Mouse (Mus musculus): ENCODE results near the gene 2510009E07Rik. TPM values are rescaled to one million over a fixed set of nuclear protein-coding genes. Genes with fewer than 3 reads are reported as not detected.

Gene 2510009E07Rik
- polyA plus RNA-seq, 1 experiment from 2014 or later, result 12.7 TPM

- no peak overlapping the region for H3K4me3 ChIP-seq
- WGBS, result 46% methylated on average over 17 of the region's 17 CpGs
- H3K4me1 ChIP-seq, result peaks cover 29% of the 10 kb centered on the region
- peak overlapping the region; percentile 76 for H3K27ac ChIP-seq (replicated peaks)
- no peaks in the 10 kb centered on the region; the same call in 1 of the 2 replicates for H3K36me3 ChIP-seq (replicated peaks)
- H3K27me3 ChIP-seq (replicated peaks; ENCODE audit: low read depth, poor library complexity, severe bottlenecking), result no peaks in the 10 kb centered on the region
- H3K9me3 ChIP-seq, result no peaks in the 10 kb centered on the region
- DNase-seq (ENCODE audit: low spot score), result peak; percentile 46
These were observed 50.4 kb downstream of the 2510009E07Rik start for GRCm38 (mm10) chr16:21644066-21644561.

- peaks cover 29% of the 10 kb centered on the region for H3K4me1 ChIP-seq
- no peaks in the 10 kb centered on the region for H3K9me3 ChIP-seq
- DNase-seq (ENCODE audit: low spot score), result no peak
- no peaks in the 10 kb centered on the region; the same call in 1 of the 2 replicates for H3K36me3 ChIP-seq (replicated peaks)
- H3K4me3 ChIP-seq, result no peak overlapping the region
- 81% methylated on average over 2 of the region's 2 CpGs for whole genome bisulfite sequencing
- H3K27ac ChIP-seq (replicated peaks), result peak overlapping the region; percentile 76
- H3K27me3 ChIP-seq (replicated peaks; ENCODE audit: low read depth, poor library complexity, severe bottlenecking), result no peaks in the 10 kb centered on the region
These were observed 50.8 kb downstream of the 2510009E07Rik start for GRCm38 (mm10) chr16:21643621-21644041.

- H3K27ac ChIP-seq (replicated peaks), result 0 out of 2 replicates have a peak overlapping the region, but pooled peaks have one; percentile 15
- WGBS, result 94% methylated on average over 5 of the region's 5 CpGs
- peaks cover 29% of the 10 kb centered on the region for H3K4me1 ChIP-seq
- no peak overlapping the region for H3K4me3 ChIP-seq
- no peaks in the 10 kb centered on the region for H3K27me3 ChIP-seq (replicated peaks; ENCODE audit: low read depth, poor library complexity, severe bottlenecking)
- DNase-seq (ENCODE audit: low spot score), result no peak
- no peaks in the 10 kb centered on the region for H3K9me3 ChIP-seq
- H3K36me3 ChIP-seq (replicated peaks), result no peaks in the 10 kb centered on the region; the same call in 1 of the 2 replicates
These were observed 51.6 kb downstream of the 2510009E07Rik start for GRCm38 (mm10) chr16:21642906-21643305.

- no peak for DNase-seq (ENCODE audit: low spot score)
- 77% methylated on average over 3 of the region's 3 CpGs for WGBS
- Histone ChIP-seq H3K4me3 (no peak overlapping the region), H3K27me3 (replicated peaks; ENCODE audit: low read depth, poor library complexity, severe bottlenecking) (no peaks in the 10 kb centered on the region), H3K36me3 (replicated peaks) (no peaks in the 10 kb centered on the region; the same call in 1 of the 2 replicates), H3K4me1 (peaks cover 29% of the 10 kb centered on the region), H3K9me3 (no peaks in the 10 kb centered on the region), H3K27ac (replicated peaks) (peak overlapping the region; percentile 15; the same call in 1 of the 2 replicates)
These were observed 52.5 kb downstream of the 2510009E07Rik start for GRCm38 (mm10) chr16:21641944-21642343.

- no peaks in the 10 kb centered on the region for H3K27me3 ChIP-seq (replicated peaks; ENCODE audit: low read depth, poor library complexity, severe bottlenecking)
- no peaks in the 10 kb centered on the region for H3K36me3 ChIP-seq (replicated peaks)
- 84% methylated on average over 7 of the region's 7 CpGs for WGBS
- H3K9me3 ChIP-seq, result no peaks in the 10 kb centered on the region
- H3K4me3 ChIP-seq, result no peak overlapping the region
- DNase-seq (ENCODE audit: low spot score), result no peak
- 0 out of 2 replicates have a peak overlapping the region, but pooled peaks have one; percentile 46 for H3K27ac ChIP-seq (replicated peaks)
- peaks cover 24% of the 10 kb centered on the region for H3K4me1 ChIP-seq
These were observed 53.5 kb downstream of the 2510009E07Rik start for GRCm38 (mm10) chr16:21640766-21641499.

- peaks cover 10% of the 10 kb centered on the region for H3K4me1 ChIP-seq
- no peak overlapping the region for H3K27ac ChIP-seq (replicated peaks)
- DNase-seq (ENCODE audit: low spot score), result no peak
- H3K4me3 ChIP-seq, result no peak overlapping the region
- H3K9me3 ChIP-seq, result no peaks in the 10 kb centered on the region
- no peaks in the 10 kb centered on the region for H3K27me3 ChIP-seq (replicated peaks; ENCODE audit: low read depth, poor library complexity, severe bottlenecking)
- WGBS, result 88% methylated on average over 11 of the region's 11 CpGs
- no peaks in the 10 kb centered on the region for H3K36me3 ChIP-seq (replicated peaks)
These were observed 57.2 kb downstream of the 2510009E07Rik start for GRCm38 (mm10) chr16:21637201-21637819.

- Histone ChIP-seq H3K9me3 (no peaks in the 10 kb centered on the region), H3K27me3 (replicated peaks; ENCODE audit: low read depth, poor library complexity, severe bottlenecking) (no peaks in the 10 kb centered on the region), H3K27ac (replicated peaks) (no peak overlapping the region), H3K4me1 (peaks cover 4% of the 10 kb centered on the region), H3K4me3 (no peak overlapping the region), H3K36me3 (replicated peaks) (no peaks in the 10 kb centered on the region)
- DNase-seq (ENCODE audit: low spot score), result no peak
- 89% methylated on average over 5 of the region's 5 CpGs for WGBS
These were observed 58.2 kb downstream of the 2510009E07Rik start for GRCm38 (mm10) chr16:21636156-21636853.

- Histone ChIP-seq H3K27me3 (replicated peaks; ENCODE audit: low read depth, poor library complexity, severe bottlenecking) (no peaks in the 10 kb centered on the region), H3K9me3 (no peaks in the 10 kb centered on the region), H3K4me3 (no peak overlapping the region), H3K36me3 (replicated peaks) (no peaks in the 10 kb centered on the region), H3K27ac (replicated peaks) (no peak overlapping the region), H3K4me1 (no peaks in the 10 kb centered on the region)
- no peak for DNase-seq (ENCODE audit: low spot score)
These were observed 60.0 kb downstream of the 2510009E07Rik start for GRCm38 (mm10) chr16:21634460-21634859.

- whole genome bisulfite sequencing, result 75% methylated on average over 4 of the region's 4 CpGs
- DNase-seq (ENCODE audit: low spot score), result no peak
- no peaks in the 10 kb centered on the region for H3K27me3 ChIP-seq (replicated peaks; ENCODE audit: low read depth, poor library complexity, severe bottlenecking)
- no peaks in the 10 kb centered on the region for H3K36me3 ChIP-seq (replicated peaks)
- no peak overlapping the region for H3K27ac ChIP-seq (replicated peaks)
- H3K4me1 ChIP-seq, result peaks cover 19% of the 10 kb centered on the region
- no peaks in the 10 kb centered on the region for H3K9me3 ChIP-seq
- no peak overlapping the region for H3K4me3 ChIP-seq
These were observed 62.6 kb downstream of the 2510009E07Rik start for GRCm38 (mm10) chr16:21631815-21632222.

GRCm38 (mm10) chr16:21630614-21631013, 63.9 kb downstream of the 2510009E07Rik start:
- Histone ChIP-seq H3K4me3 (no peak overlapping the region), H3K27ac (replicated peaks) (no peak overlapping the region), H3K9me3 (no peaks in the 10 kb centered on the region), H3K4me1 (peaks cover 25% of the 10 kb centered on the region), H3K27me3 (replicated peaks; ENCODE audit: low read depth, poor library complexity, severe bottlenecking) (no peaks in the 10 kb centered on the region), H3K36me3 (replicated peaks) (no peaks in the 10 kb centered on the region)
- WGBS, result 88% methylated on average over 4 of the region's 4 CpGs
- DNase-seq (ENCODE audit: low spot score), result no peak

- Histone ChIP-seq H3K27ac (replicated peaks) (peak overlapping the region; percentile 15; the same call in 1 of the 2 replicates), H3K4me1 (peaks cover 25% of the 10 kb centered on the region), H3K36me3 (replicated peaks) (no peaks in the 10 kb centered on the region), H3K9me3 (no peaks in the 10 kb centered on the region), H3K4me3 (no peak overlapping the region), H3K27me3 (replicated peaks; ENCODE audit: low read depth, poor library complexity, severe bottlenecking) (no peaks in the 10 kb centered on the region)
- WGBS, result 64% methylated on average over 13 of the region's 13 CpGs
- DNase-seq (ENCODE audit: low spot score), result peak; percentile 25
These were observed 66.3 kb downstream of the 2510009E07Rik start for GRCm38 (mm10) chr16:21628061-21628591.

- Histone ChIP-seq H3K4me3 (no peak overlapping the region), H3K27ac (replicated peaks) (peak overlapping the region; percentile 44; the same call in 1 of the 2 replicates), H3K27me3 (replicated peaks; ENCODE audit: low read depth, poor library complexity, severe bottlenecking) (no peaks in the 10 kb centered on the region), H3K4me1 (peaks cover 25% of the 10 kb centered on the region), H3K9me3 (no peaks in the 10 kb centered on the region), H3K36me3 (replicated peaks) (no peaks in the 10 kb centered on the region)
- no peak for DNase-seq (ENCODE audit: low spot score)
- 71% methylated on average over 6 of the region's 6 CpGs for WGBS
These were observed 67.2 kb downstream of the 2510009E07Rik start for GRCm38 (mm10) chr16:21627248-21627647.
